Mouse (Mus musculus): ENCODE data around the gene Rab6b.
A peak's percentile ranks its signal among the peaks of the same experiment; 100 is the strongest.
"Not testable (repeated sequence)": the region's sequence is repeated elsewhere in the genome, so short reads cannot be mapped to it uniquely, and the experiment has no call there.

Rab6b gene

DNA sequence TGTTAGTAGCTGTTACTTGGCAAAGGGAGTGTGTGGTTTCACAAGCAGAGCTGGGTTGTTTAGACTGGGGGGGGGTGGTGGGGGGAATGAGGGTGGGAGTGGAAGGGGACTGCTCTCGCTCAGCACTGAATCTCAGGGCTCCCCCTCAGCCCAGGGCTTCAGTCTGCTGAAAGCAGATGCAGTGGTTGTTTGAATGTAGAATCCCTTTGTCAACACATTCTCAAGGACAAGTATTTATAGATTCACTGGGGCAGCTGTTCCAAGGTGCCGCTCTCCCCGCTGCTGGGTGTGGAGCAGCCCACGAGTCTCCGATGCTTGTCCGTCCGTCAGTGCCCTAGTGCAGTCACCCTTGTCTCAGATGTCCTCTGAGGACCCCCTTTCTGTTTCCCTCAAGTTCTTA is 29.7 kb downstream of the Rab6b start:
- no peak for DNase-seq (ENCODE audit: low spot score in 2 of 2)

DNA sequence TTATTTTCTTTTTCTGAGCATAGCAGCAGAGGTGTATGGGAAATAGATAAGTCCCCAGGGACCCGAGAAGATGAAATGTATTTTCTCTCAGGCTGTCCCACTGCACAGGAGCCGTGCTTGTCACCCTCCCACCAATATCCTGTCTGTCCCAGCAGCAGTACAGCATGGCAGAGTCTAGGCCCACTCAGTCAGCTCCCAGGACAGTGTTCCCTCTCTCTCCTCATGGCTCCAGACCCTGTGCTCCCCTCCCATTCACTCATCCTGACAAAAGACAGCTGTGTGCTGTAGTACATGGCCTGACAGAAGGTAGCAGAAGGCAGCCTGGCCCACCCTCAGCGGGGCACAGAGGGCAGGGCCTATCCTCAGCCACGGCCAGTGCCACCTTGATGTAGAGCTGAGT is 32.3 kb downstream of the Rab6b start:
- DNase-seq (ENCODE audit: low spot score in 2 of 2): no peak

GRCm38 (mm10) chr9:103145351-103145750 is 33.8 kb downstream of the Rab6b start:
- DNase-seq (ENCODE audit: low spot score in 2 of 2): no peak

DNA sequence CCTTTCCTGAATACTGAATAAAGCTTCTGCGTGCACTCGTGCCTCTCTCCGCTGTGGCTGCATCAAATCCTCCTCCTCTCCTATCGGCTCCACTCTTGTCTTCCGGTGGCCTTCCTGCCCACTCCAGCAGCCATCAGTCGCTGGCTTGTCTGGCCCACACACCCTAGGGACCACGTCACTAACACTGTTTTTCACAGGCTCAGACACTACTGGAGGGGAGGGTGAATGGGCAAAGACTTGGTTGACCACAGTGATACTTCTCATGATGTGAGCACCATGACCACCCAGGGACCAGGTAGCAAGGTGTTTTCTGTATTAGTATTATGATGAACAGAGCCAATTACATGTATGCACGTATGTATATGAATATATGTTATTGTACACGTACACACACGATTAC is 34.7 kb downstream of the Rab6b start:
- DNase-seq (ENCODE audit: low spot score in 2 of 2): no peak

DNA sequence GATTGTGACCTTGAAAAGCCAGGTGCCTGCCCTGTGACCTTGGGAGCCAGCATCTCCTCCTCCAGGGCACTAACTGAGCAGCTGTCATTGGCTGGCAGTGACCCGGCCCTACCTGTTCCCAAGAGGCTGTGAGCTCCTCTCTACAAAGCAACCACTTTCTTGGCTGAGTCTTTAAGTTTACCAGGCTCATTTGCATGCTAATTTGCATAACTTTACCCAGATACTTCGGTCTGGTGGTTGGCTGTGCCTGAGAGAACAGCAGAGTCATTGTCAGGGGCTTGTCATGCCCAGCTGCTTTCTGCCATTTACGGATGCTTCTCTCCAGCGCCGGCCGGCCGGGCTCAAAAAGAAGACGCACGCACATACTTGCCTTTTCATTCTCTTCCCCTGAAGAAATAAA is 35.1 kb downstream of the Rab6b start:
- DNase-seq (ENCODE audit: low spot score in 2 of 2): no peak

- DNase-seq (ENCODE audit: low spot score in 2 of 2): no peak
Observed at GRCm38 (mm10) chr9:103147103-103147502, 35.5 kb downstream of the Rab6b start.

DNA sequence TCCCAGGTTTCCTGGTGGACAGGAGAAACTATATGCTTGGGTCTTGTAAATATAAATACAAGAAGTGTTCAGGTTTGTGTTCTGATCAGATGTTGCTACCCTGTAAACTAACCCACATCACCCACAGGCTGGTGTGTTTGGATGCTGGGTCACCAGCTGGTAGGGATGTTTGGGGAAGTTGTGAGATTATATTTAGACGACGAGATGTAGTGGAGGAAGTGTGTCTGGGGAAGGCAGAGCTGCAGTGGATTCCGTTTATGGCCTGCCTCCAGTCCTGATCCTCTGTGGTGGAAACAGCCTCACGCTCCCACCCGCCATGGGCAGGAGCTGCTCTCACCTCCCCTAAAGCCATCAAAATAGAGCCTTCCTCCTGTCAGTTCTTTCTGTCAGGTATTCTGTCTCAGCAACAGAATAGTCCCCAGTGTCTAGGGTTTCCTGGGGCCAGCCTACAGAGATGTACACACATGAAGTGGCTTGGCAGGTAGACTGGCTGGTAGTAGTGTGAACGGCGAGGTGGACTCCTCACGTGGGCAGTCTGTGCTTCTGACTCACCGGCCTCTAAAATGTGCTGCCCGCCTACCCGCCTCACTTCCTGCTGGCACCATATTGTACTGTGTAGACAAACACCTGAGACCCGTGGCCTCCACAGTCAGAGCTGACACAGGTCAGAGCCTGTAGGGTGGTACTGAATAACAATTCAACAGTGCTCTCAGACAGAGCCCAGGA is 37.6 kb downstream of the Rab6b start:
- peak in 1 of 2 experiments; percentile 10 for DNase-seq (ENCODE audit: low spot score in 2 of 2)

- no peak for DNase-seq (ENCODE audit: low spot score in 2 of 2)
Observed at GRCm38 (mm10) chr9:103153286-103153685, 41.7 kb downstream of the Rab6b start.

GRCm38 (mm10) chr9:103154568-103154967 is 43.0 kb downstream of the Rab6b start:
- DNase-seq (ENCODE audit: low spot score in 2 of 2): no peak

- not testable (repeated sequence) for DNase-seq (ENCODE audit: low spot score in 2 of 2)
Observed at GRCm38 (mm10) chr9:103155158-103155557, 43.6 kb downstream of the Rab6b start.

- no peak for DNase-seq (ENCODE audit: low spot score in 2 of 2)
Observed at GRCm38 (mm10) chr9:103163806-103164205, 52.2 kb downstream of the Rab6b start.

- DNase-seq (ENCODE audit: low spot score in 2 of 2): no peak
Observed at GRCm38 (mm10) chr9:103168046-103168445, 56.5 kb downstream of the Rab6b start.

- no peak for DNase-seq (ENCODE audit: low spot score in 2 of 2)
Observed at GRCm38 (mm10) chr9:103168771-103169170, 57.2 kb downstream of the Rab6b start.

DNA sequence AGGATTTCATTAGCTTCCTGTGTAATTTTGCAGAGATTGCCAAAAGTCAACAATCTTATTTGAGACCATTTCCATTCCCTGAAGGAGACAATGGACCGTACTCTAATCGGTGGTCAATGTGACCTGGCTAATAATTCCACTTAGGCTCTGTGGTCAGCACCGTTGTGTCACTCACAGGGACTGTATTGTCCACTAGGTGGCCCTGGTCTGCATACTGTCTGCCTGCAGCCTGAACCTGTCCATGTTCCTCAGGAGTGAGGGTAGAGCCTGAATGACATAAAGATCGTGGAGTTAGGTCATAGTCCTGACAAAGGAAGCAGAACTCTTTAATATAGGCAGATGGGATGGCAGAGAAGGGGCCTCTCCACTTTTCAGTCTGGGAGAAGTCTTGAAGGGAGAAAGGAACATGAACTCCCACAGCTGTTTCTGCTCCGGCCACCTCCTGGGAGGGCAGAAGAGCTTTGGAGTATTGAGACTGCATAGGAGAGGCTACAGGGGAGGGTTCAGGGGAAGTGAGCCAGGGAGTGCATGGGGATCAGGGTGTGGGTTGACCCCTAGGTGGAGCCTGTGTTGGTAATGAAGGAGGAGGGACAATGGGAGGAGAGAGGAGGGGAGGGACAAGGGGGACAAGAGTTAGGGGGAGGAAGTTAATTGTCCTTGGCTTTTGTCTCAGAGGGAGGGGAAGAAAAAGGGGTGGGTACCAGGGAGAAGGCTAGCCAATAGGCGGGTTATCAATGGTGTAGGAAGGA is 63.4 kb downstream of the Rab6b start:
- no peak for DNase-seq (ENCODE audit: low spot score in 2 of 2)

DNA sequence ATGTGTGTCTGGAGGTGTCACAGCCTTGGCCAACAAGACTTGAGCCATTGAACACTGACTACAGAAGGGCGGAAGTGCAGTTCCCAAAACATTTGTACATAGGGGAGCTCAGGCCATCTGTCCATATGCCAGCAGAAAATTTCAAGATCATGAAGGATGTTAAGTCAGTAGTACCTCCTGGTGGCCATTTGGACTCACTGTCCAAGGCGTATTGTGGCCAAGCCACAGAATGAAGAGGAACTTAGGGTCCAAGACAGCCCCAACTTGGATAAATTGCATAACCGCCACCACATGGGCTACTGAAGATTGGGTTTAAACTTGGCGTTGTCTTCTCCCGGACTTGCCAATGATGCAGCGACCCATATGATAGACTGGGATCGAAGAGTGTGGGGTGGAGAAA is 64.1 kb downstream of the Rab6b start:
- DNase-seq (ENCODE audit: low spot score in 2 of 2): no peak

GRCm38 (mm10) chr9:103180303-103180702 is 68.7 kb downstream of the Rab6b start:
- DNase-seq (ENCODE audit: low spot score in 2 of 2): peak; percentile 34 to 56

- peak; percentile 68 to 71 for DNase-seq (ENCODE audit: low spot score in 2 of 2)
Observed at GRCm38 (mm10) chr9:103180807-103181565, 69.4 kb downstream of the Rab6b start.

GRCm38 (mm10) chr9:103181886-103182285 is 70.3 kb downstream of the Rab6b start:
- DNase-seq (ENCODE audit: low spot score in 2 of 2): no peak

DNA sequence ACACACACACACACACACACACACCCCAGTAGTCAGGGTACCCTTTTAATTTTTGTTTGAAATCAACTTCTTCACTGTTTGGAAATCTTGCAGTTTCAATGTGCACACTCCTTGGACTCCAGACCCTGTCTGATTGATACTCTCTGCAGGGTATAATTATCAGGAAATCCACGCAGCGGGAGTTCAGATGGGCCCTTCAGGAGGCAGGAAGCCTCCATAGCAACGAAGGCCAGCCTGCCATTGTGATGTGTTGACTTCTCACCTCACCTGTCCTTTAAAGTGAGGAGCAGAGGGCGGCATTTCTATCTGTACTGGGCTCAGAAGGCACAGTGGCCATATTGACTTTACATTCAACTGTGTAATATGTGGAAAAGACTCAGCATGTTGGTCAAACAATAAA is 73.3 kb downstream of the Rab6b start:
- no peak for DNase-seq (ENCODE audit: low spot score in 2 of 2)

DNA sequence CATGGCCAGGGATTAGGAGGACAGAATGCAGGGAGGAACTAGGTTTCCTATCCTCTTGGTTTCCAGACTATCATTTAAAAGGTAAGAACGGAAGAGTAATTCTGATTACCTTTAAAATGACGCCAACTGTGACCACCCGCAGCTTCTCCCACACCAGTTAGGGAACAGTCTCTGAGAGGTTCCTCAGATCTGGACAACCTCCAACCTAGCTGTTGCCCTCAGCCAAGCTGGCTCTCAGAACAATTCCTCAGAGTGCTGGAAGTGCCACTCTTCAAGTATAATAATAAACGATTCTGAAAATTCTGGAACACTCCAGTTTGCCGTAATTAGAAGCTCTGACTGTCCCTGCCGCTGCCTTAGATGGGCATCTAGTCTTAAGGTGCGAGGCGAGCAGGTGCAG is 74.4 kb downstream of the Rab6b start:
- DNase-seq (ENCODE audit: low spot score in 2 of 2): no peak

- no peak for DNase-seq (ENCODE audit: low spot score in 2 of 2)
Observed at GRCm38 (mm10) chr9:103186747-103187146, 75.2 kb downstream of the Rab6b start.

DNA sequence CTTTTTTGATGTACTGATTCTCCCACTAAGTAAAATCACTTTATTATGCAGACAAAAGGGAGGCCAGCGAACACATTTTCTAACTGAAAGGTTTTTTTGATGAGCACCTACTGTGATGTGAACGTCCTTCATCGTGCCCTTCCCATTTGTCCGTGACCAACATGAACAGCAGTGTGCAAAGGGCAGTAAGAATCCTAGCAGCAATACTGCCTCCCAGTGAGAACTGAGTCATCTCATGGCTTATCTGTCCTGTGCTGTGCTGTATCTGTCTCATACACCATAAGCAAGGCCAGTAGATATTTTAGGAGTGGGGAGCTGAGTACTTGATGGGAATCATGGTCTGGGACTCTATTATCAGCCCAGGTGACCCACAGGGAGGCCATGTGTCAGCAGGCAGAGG is 76.8 kb downstream of the Rab6b start:
- no peak for DNase-seq (ENCODE audit: low spot score in 2 of 2)
